Mouse (Mus musculus): Measurements from ENCODE around the gene Csrnp1. TPM values are rescaled to one million over a fixed set of nuclear protein-coding genes. Genes with fewer than 3 reads are reported as not detected.

Gene Csrnp1
- polyA plus RNA-seq, 1 experiment from 2014 or later = 1.5 TPM

- H3K4me3 ChIP-seq (ENCODE audit: low read depth, low read length) = peak overlapping the region; percentile 64
- no peaks in the 10 kb centered on the region for H3K9me3 ChIP-seq (ENCODE audit: control insufficient read depth, low read length)
- peak overlapping the region; percentile 96 for H3K4me2 ChIP-seq (ENCODE audit: low read depth, severe bottlenecking)
- H3K9ac ChIP-seq (ENCODE audit: low read length) = peak overlapping the region; percentile 46
- peak; percentile 50 for ATAC-seq (ENCODE audit: insufficient number of reproducible peaks, low FRiP score, low TSS enrichment, low read depth)
- DNase-seq (ENCODE audit: low spot score) = peak; percentile 83
- H3K27me3 ChIP-seq (ENCODE audit: control insufficient read depth, insufficient read depth, low read length) = no peaks in the 10 kb centered on the region
- no peak overlapping the region for H3K27ac ChIP-seq (replicated peaks; ENCODE audit: low read depth, low read length)
- peaks cover 46% of the 10 kb centered on the region for H3K4me1 ChIP-seq (ENCODE audit: control insufficient read depth, insufficient read depth, low read length)
- WGBS = under 1% methylated on average over 78 of the region's 79 CpGs
- no peaks in the 10 kb centered on the region for H3K36me3 ChIP-seq (ENCODE audit: control insufficient read depth, insufficient read depth, low read length)
These were observed 598 bp downstream of the Csrnp1 start for GRCm38 (mm10) chr9:119983585-119984535.

DNA sequence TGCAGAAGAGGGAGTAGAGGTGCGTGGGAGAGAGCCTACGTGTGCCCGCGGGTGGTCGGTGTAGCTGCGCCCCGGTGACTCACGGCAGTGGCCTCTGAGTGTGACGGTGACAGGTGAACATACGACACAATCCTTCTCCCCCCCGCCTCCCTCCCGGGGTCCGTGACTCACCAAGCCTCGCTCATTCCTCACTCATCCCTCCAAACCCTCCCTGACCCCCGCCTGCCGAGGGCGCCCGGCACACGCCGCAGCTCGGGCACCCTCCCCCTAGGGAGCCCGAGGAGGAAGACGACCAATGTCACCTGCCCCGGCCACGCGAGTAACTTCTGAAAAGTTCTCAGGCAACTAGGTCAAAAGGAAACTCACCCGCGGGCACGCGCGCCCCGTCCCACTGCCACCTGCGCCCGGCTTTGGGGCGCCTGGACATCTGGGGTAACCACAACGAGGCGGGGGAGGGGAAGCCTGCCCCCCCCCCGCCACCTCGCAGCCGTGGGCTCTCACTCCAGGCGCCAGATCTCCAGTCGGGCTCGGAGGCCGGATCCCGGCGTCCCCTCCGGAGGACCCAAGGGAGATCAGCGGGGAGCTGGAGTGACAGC lies 1.4 kb downstream of the Csrnp1 start:
- WGBS = 0% methylated on average over 40 of the region's 48 CpGs
- H3K27ac ChIP-seq (replicated peaks; ENCODE audit: low read depth, low read length) = no peak overlapping the region
- H3K9me3 ChIP-seq (ENCODE audit: control insufficient read depth, low read length) = no peaks in the 10 kb centered on the region
- no peaks in the 10 kb centered on the region for H3K27me3 ChIP-seq (ENCODE audit: control insufficient read depth, insufficient read depth, low read length)
- H3K9ac ChIP-seq (ENCODE audit: low read length) = peak overlapping the region; percentile 42
- peak overlapping the region; percentile 64 for H3K4me3 ChIP-seq (ENCODE audit: low read depth, low read length)
- ATAC-seq (ENCODE audit: insufficient number of reproducible peaks, low FRiP score, low TSS enrichment, low read depth) = 0 out of 2 replicates have a peak, but pooled peaks have one; percentile 2
- peaks cover 52% of the 10 kb centered on the region for H3K4me1 ChIP-seq (ENCODE audit: control insufficient read depth, insufficient read depth, low read length)
- DNase-seq (ENCODE audit: low spot score) = peak; percentile 34
- no peaks in the 10 kb centered on the region for H3K36me3 ChIP-seq (ENCODE audit: control insufficient read depth, insufficient read depth, low read length)
- peak overlapping the region; percentile 96 for H3K4me2 ChIP-seq (ENCODE audit: low read depth, severe bottlenecking)

- Histone ChIP-seq H3K4me2 (ENCODE audit: low read depth, severe bottlenecking) (peak overlapping the region; percentile 96), H3K4me3 (ENCODE audit: low read depth, low read length) (peak overlapping the region; percentile 64), H3K9me3 (ENCODE audit: control insufficient read depth, low read length) (no peaks in the 10 kb centered on the region), H3K9ac (ENCODE audit: low read length) (no peak overlapping the region), H3K27me3 (ENCODE audit: control insufficient read depth, insufficient read depth, low read length) (no peaks in the 10 kb centered on the region), H3K36me3 (ENCODE audit: control insufficient read depth, insufficient read depth, low read length) (no peaks in the 10 kb centered on the region), H3K27ac (replicated peaks; ENCODE audit: low read depth, low read length) (peak overlapping the region; percentile 89; the same call in 1 of the 2 replicates), H3K4me1 (ENCODE audit: control insufficient read depth, insufficient read depth, low read length) (peaks cover 57% of the 10 kb centered on the region)
- DNase-seq (ENCODE audit: low spot score) (peak; percentile 62), ATAC-seq (ENCODE audit: insufficient number of reproducible peaks, low FRiP score, low TSS enrichment, low read depth) (peak; percentile 28; the same call in 1 of the 2 replicates)
- 2% methylated on average over 11 of the region's 11 CpGs for WGBS
These were observed 2.1 kb downstream of the Csrnp1 start for GRCm38 (mm10) chr9:119982241-119982811.

GRCm38 (mm10) chr9:119981183-119982179 lies 3.0 kb downstream of the Csrnp1 start:
- Histone ChIP-seq H3K9me3 (ENCODE audit: control insufficient read depth, low read length) (no peaks in the 10 kb centered on the region), H3K4me3 (ENCODE audit: low read depth, low read length) (peak overlapping the region; percentile 21), H3K27me3 (ENCODE audit: control insufficient read depth, insufficient read depth, low read length) (no peaks in the 10 kb centered on the region), H3K9ac (ENCODE audit: low read length) (peak overlapping the region; percentile 48), H3K4me2 (ENCODE audit: low read depth, severe bottlenecking) (peak overlapping the region; percentile 96), H3K27ac (replicated peaks; ENCODE audit: low read depth, low read length) (peak overlapping the region; percentile 89), H3K36me3 (ENCODE audit: control insufficient read depth, insufficient read depth, low read length) (no peaks in the 10 kb centered on the region), H3K4me1 (ENCODE audit: control insufficient read depth, insufficient read depth, low read length) (peaks cover 64% of the 10 kb centered on the region)
- DNase-seq (ENCODE audit: low spot score) = peak; percentile 79
- ATAC-seq (ENCODE audit: insufficient number of reproducible peaks, low FRiP score, low TSS enrichment, low read depth) = peak; percentile 33; the same call in 1 of the 2 replicates
- WGBS = under 1% methylated on average over 16 of the region's 16 CpGs

- H3K4me2 ChIP-seq (ENCODE audit: low read depth, severe bottlenecking) = peak overlapping the region; percentile 96
These were observed 3.7 kb downstream of the Csrnp1 start for GRCm38 (mm10) chr9:119980770-119981182.

DNA sequence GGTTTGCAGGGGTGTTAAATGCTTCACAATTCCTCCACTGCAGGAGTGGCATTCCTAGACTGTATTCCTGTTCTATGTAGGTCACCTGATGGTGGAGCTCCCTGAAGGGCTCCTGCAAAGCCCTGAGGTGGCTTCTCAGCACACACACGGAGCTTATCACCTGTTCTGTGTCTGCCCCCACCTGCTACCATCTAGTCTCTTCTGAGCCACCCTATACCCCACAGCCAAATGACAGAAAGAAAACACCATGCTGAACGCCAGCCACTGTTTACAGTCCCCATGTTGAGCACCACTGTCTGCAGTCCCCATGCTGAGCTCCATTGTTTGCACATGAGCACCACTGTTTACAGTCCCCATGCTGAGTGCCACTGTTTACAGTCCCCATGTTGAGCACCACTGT lies 4.7 kb downstream of the Csrnp1 start:
- Histone ChIP-seq H3K4me3 (ENCODE audit: low read depth, low read length) (no peak overlapping the region), H3K36me3 (ENCODE audit: control insufficient read depth, insufficient read depth, low read length) (no peaks in the 10 kb centered on the region), H3K9me3 (ENCODE audit: control insufficient read depth, low read length) (no peaks in the 10 kb centered on the region), H3K27ac (replicated peaks; ENCODE audit: low read depth, low read length) (no peak overlapping the region), H3K4me1 (ENCODE audit: control insufficient read depth, insufficient read depth, low read length) (peaks cover 61% of the 10 kb centered on the region), H3K4me2 (ENCODE audit: low read depth, severe bottlenecking) (no peak overlapping the region), H3K27me3 (ENCODE audit: control insufficient read depth, insufficient read depth, low read length) (no peaks in the 10 kb centered on the region), H3K9ac (ENCODE audit: low read length) (no peak overlapping the region)
- no peak for DNase-seq (ENCODE audit: low spot score)
- WGBS = 71% methylated on average over 2 of the region's 2 CpGs
- ATAC-seq (ENCODE audit: insufficient number of reproducible peaks, low FRiP score, low TSS enrichment, low read depth) = no peak

More at GRCm38 (mm10) chr9:119980770-119981182, 3.7 kb downstream of the Csrnp1 start:
- Histone ChIP-seq H3K27me3 (ENCODE audit: control insufficient read depth, insufficient read depth, low read length) (no peaks in the 10 kb centered on the region), H3K4me1 (ENCODE audit: control insufficient read depth, insufficient read depth, low read length) (peaks cover 62% of the 10 kb centered on the region), H3K36me3 (ENCODE audit: control insufficient read depth, insufficient read depth, low read length) (no peaks in the 10 kb centered on the region), H3K4me3 (ENCODE audit: low read depth, low read length) (no peak overlapping the region), H3K27ac (replicated peaks; ENCODE audit: low read depth, low read length) (peak overlapping the region; percentile 89), H3K9me3 (ENCODE audit: control insufficient read depth, low read length) (no peaks in the 10 kb centered on the region), H3K9ac (ENCODE audit: low read length) (no peak overlapping the region; the same call in 1 of the 2 replicates)
- DNase-seq (ENCODE audit: low spot score) (peak; percentile 44), ATAC-seq (ENCODE audit: insufficient number of reproducible peaks, low FRiP score, low TSS enrichment, low read depth) (peak; percentile 5; the same call in 1 of the 2 replicates)
- 2% methylated on average over 4 of the region's 4 CpGs for WGBS

GRCm38 (mm10) chr9:119978811-119979441 lies 5.5 kb downstream of the Csrnp1 start:
- no peaks in the 10 kb centered on the region for H3K27me3 ChIP-seq (ENCODE audit: control insufficient read depth, insufficient read depth, low read length)
- DNase-seq (ENCODE audit: low spot score) (no peak), ATAC-seq (ENCODE audit: insufficient number of reproducible peaks, low FRiP score, low TSS enrichment, low read depth) (no peak)
- H3K27ac ChIP-seq (replicated peaks; ENCODE audit: low read depth, low read length) = no peak overlapping the region; the same call in 1 of the 2 replicates
- H3K4me2 ChIP-seq (ENCODE audit: low read depth, severe bottlenecking) = no peak overlapping the region
- H3K4me1 ChIP-seq (ENCODE audit: control insufficient read depth, insufficient read depth, low read length) = peaks cover 55% of the 10 kb centered on the region
- peaks cover 3% of the 10 kb centered on the region; the same call in 1 of the 2 replicates for H3K36me3 ChIP-seq (ENCODE audit: control insufficient read depth, insufficient read depth, low read length)
- H3K9me3 ChIP-seq (ENCODE audit: control insufficient read depth, low read length) = no peaks in the 10 kb centered on the region
- 84% methylated on average over 6 of the region's 6 CpGs for WGBS
- H3K9ac ChIP-seq (ENCODE audit: low read length) = no peak overlapping the region
- no peak overlapping the region for H3K4me3 ChIP-seq (ENCODE audit: low read depth, low read length)

Data from limb, embryonic 11.5 days (tissue).